Mouse (Mus musculus) embryonic facial prominence, embryonic 13.5 days (tissue): ENCODE measurements around the gene Defb11. TPM values are rescaled to one million over a fixed set of nuclear protein-coding genes. Genes with fewer than 3 reads are reported as not detected.

Source experiments
- polyA plus RNA-seq: library from polyadenylated mRNA; unstranded; fragments of >200 nt; fragmentation: Nextera tagmentation; extraction: Ambion mirVana; gene quantifications from 2 replicates; pipeline ENCODE4 v1.2.1, GENCODE M21; 2015

Defb11 gene
- polyA plus RNA-seq, 1 experiment from 2014 or later: not detected

Other genes with a start within 250 kb of the Defb11 start
- gene Defa34, start 240.6 kb downstream of the Defb11 start, polyA plus RNA-seq: not detected in 2 replicates
- not detected in 2 replicates for gene AY761184, start 202.8 kb downstream of the Defb11 start, polyA plus RNA-seq
- gene Defa24, start 171.9 kb downstream of the Defb11 start, polyA plus RNA-seq: 2.5 TPM in 1 of 2 replicates, not detected in the other
- gene Defb50, start 82.9 kb downstream of the Defb11 start, polyA plus RNA-seq: not detected in 2 replicates
- gene Defb2, start 66.5 kb downstream of the Defb11 start, polyA plus RNA-seq: not detected in 2 replicates
- not detected in 2 replicates for gene Defb10, start 47.5 kb downstream of the Defb11 start, polyA plus RNA-seq
- gene Defb9, start 21.0 kb downstream of the Defb11 start, polyA plus RNA-seq: not detected in 2 replicates
- not detected in 2 replicates for gene Defb15, start 26.3 kb upstream of the Defb11 start, polyA plus RNA-seq
- not detected in 2 replicates for gene Defb35, start 31.9 kb upstream of the Defb11 start, polyA plus RNA-seq
- gene Defb13, start 40.4 kb upstream of the Defb11 start, polyA plus RNA-seq: not detected in 2 replicates
- gene Fam90a1a, start 52.3 kb upstream of the Defb11 start, polyA plus RNA-seq: not detected in 2 replicates
- gene Ccdc70, start 63.4 kb upstream of the Defb11 start, polyA plus RNA-seq: not detected in 2 replicates
- gene Atp7b, start 153.9 kb upstream of the Defb11 start, polyA plus RNA-seq: 0.55 and 0.96 TPM in 2 replicates
- gene Alg11, start 154.3 kb upstream of the Defb11 start, polyA plus RNA-seq: 39.1 and 40.8 TPM in 2 replicates
- 0.17 TPM in 1 of 2 replicates, not detected in the other for gene Nek5, start 218.6 kb upstream of the Defb11 start, polyA plus RNA-seq